Mouse (Mus musculus) stomach, embryonic 16.5 days (tissue): ENCODE measurements at regions not wholly inside any gene's neighbourhood (a gene's known extent, or its start where the extent isn't known, plus 50 kb on each side); places are given as distances from the start of the nearest gene placed in this dataset.
A peak's percentile ranks its signal among the peaks of the same experiment; 100 is the strongest.

Experiments used
- ATAC-seq: fragments of 200-750 bp; cut with Nextera tagmentation; 2 replicates; pipeline ENCODE4 v1.8.0; 2017; ENCODE audit warnings: moderate number of reproducible peaks, moderate TSS enrichment; ENCODE audit not compliant: insufficient read depth, low FRiP score
- H3K27ac ChIP-seq: fragments of 300-500 bp; sonication (generic); 2 replicates; pipeline ENCODE4 v1.5.1; 2014; ENCODE audit warnings: low read length
- H3K27me3 ChIP-seq: fragments of 300-500 bp; sonication (generic); 2 replicates; pipeline ENCODE4 v1.6.1; 2014; ENCODE audit warnings: low read length, control low read depth, mixed read lengths; ENCODE audit not compliant: control insufficient read depth, insufficient read depth
- H3K36me3 ChIP-seq: fragments of 300-500 bp; sonication (generic); 2 replicates; pipeline ENCODE4 v1.6.1; 2014; ENCODE audit warnings: low read length; ENCODE audit not compliant: control insufficient read depth, insufficient read depth
- H3K4me1 ChIP-seq: fragments of 300-500 bp; sonication (generic); 2 replicates; pipeline ENCODE4 v1.6.1; 2014; ENCODE audit warnings: low read length, control low read depth, mixed read lengths; ENCODE audit not compliant: control insufficient read depth, insufficient read depth
- H3K4me2 ChIP-seq: fragments of 300-500 bp; sonication (generic); 2 replicates; pipeline ENCODE4 v1.6.1; 2014; ENCODE audit warnings: low read depth, low read length, mixed read lengths
- H3K4me3 ChIP-seq: fragments of 300-500 bp; sonication (generic); replicated peaks from 2 replicates; pipeline ENCODE4 v1.5.1; 2014; ENCODE audit warnings: mild to moderate bottlenecking, low read length
- H3K9ac ChIP-seq: fragments of 300-500 bp; sonication (generic); 2 replicates; pipeline ENCODE4 v1.6.1; 2014; ENCODE audit warnings: low read length
- H3K9me3 ChIP-seq: fragments of 300-500 bp; sonication (generic); replicated peaks from 2 replicates; pipeline ENCODE4 v1.6.1; 2016; ENCODE audit warnings: low read length, control low read depth; ENCODE audit not compliant: control insufficient read depth
- WGBS: fragments of 180-500 bp; shearing (Covaris S2); extraction: QIAGEN DNeasy Blood & Tissue Kit; methylation state at CpG from one replicate; pipeline ENCODE4 v1.1.7; 2014; 5-methylcytosine and 5-hydroxymethylcytosine counted together

- WGBS: 67% methylated on average over 2 of the region's 2 CpGs
- Histone ChIP-seq H3K4me1 (no peaks in the 10 kb centered on the region), H3K4me2 (no peak overlapping the region), H3K9ac (no peak overlapping the region), H3K36me3 (no peaks in the 10 kb centered on the region), H3K9me3 (no peaks in the 10 kb centered on the region), H3K27me3 (no peaks in the 10 kb centered on the region), H3K27ac (no peak overlapping the region), H3K4me3 (no peak overlapping the region)
- no peak for ATAC-seq
These were observed 424.1 kb upstream of the Nr2f1 start for GRCm38 (mm10) chr13:78623652-78624051.

DNA sequence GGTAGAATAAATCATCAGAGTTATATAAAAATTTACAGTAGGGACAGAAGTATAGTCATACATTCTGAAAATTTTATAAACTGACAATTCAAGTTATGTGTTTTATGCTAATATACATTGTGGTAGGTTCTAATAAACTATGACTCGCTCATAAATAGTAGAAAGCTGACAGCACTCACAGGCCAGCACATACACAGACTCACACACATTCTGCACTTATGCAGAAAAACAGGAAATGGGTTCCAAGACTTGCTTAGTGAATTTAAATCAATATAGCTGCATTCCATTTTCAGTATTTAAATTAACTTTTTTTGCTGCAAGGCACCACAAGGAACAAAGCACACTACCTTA, 403.3 kb upstream of the Nr2f1 start:
- H3K27me3 ChIP-seq: no peaks in the 10 kb centered on the region
- H3K4me2 ChIP-seq: no peak overlapping the region
- H3K36me3 ChIP-seq: no peaks in the 10 kb centered on the region
- no peak overlapping the region for H3K4me3 ChIP-seq
- 60% methylated on average over 1 of the region's 1 CpGs for WGBS
- H3K27ac ChIP-seq: no peak overlapping the region
- H3K4me1 ChIP-seq: no peaks in the 10 kb centered on the region
- H3K9ac ChIP-seq: no peak overlapping the region
- H3K9me3 ChIP-seq: no peaks in the 10 kb centered on the region
- 0 out of 2 replicates have a peak, but pooled peaks have one; percentile 10 for ATAC-seq

GRCm38 (mm10) chr13:78602211-78602860, 402.8 kb upstream of the Nr2f1 start:
- H3K27me3 ChIP-seq: no peaks in the 10 kb centered on the region
- H3K27ac ChIP-seq: no peak overlapping the region
- no peaks in the 10 kb centered on the region for H3K36me3 ChIP-seq
- 57% methylated on average over 6 of the region's 6 CpGs for WGBS
- H3K9ac ChIP-seq: no peak overlapping the region
- H3K4me1 ChIP-seq: no peaks in the 10 kb centered on the region
- H3K9me3 ChIP-seq: no peaks in the 10 kb centered on the region
- H3K4me2 ChIP-seq: no peak overlapping the region
- H3K4me3 ChIP-seq: no peak overlapping the region
- 0 out of 2 replicates have a peak, but pooled peaks have one; percentile 40 for ATAC-seq

GRCm38 (mm10) chr13:78580863-78581595, 381.5 kb upstream of the Nr2f1 start:
- Histone ChIP-seq H3K4me2 (no peak overlapping the region), H3K9me3 (no peaks in the 10 kb centered on the region), H3K27me3 (no peaks in the 10 kb centered on the region), H3K4me3 (no peak overlapping the region), H3K27ac (no peak overlapping the region), H3K4me1 (no peaks in the 10 kb centered on the region), H3K9ac (no peak overlapping the region), H3K36me3 (no peaks in the 10 kb centered on the region)
- 60% methylated on average over 7 of the region's 7 CpGs for WGBS
- no peak for ATAC-seq

- Histone ChIP-seq H3K4me2 (no peak overlapping the region), H3K4me1 (no peaks in the 10 kb centered on the region), H3K36me3 (no peaks in the 10 kb centered on the region), H3K9me3 (no peaks in the 10 kb centered on the region), H3K9ac (no peak overlapping the region), H3K27ac (no peak overlapping the region), H3K27me3 (no peaks in the 10 kb centered on the region), H3K4me3 (no peak overlapping the region)
- ATAC-seq: no peak
- WGBS: 87% methylated on average over 1 of the region's 1 CpGs
These were observed 377.9 kb upstream of the Nr2f1 start for GRCm38 (mm10) chr13:78577497-78577896.

DNA sequence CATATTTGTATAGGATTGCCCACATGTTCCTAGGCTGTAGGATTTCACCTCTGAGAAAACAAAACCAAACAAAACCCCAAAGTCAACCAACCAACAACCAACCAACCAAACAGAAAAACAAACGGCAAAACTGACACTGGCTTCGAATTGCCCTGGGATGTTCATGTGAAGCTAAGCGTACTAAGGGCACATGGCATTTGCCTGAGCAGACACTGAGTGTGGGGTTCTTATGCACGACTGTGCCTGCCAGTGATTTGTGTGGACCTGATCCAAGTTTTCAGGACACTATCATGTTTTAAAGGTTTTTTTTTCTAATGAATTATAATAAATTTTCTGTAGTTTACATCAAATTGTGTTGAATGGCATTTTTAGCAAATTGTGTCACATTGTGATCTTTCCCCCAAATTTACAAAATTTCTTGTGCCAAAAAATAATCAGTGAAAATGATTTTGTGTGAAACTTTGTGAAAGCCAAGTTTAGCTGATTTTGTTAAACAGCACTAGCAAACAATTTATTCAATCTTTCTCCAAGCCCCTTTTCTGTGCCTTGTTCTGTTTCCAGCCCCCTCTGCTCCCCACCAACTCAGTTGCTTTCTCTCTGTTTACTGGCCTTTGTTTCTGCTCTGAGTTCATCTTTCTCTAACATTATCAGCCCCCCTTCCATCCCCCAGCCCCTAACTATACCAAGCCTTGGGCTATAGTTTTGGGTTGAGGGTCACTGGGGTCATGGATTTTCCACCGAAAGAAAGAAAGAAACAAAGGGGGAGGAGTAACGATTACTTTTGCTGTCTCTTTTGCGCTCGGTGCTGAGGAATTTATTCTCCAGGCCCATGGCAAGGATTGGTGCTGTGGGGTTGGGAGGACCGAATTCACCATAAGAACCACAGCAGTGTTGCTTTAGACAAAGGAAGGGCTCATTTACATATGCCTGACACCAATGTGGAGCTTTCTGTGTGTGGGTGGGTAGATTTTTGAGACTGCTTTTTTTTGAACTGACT, 377.0 kb upstream of the Nr2f1 start:
- H3K4me3 ChIP-seq: no peak overlapping the region
- H3K9ac ChIP-seq: no peak overlapping the region
- no peaks in the 10 kb centered on the region for H3K4me1 ChIP-seq
- H3K9me3 ChIP-seq: no peaks in the 10 kb centered on the region
- no peaks in the 10 kb centered on the region for H3K27me3 ChIP-seq
- no peak overlapping the region; the same call in 1 of the 2 replicates for H3K27ac ChIP-seq
- 51% methylated on average over 9 of the region's 9 CpGs for WGBS
- no peak for ATAC-seq
- no peak overlapping the region for H3K4me2 ChIP-seq
- H3K36me3 ChIP-seq: no peaks in the 10 kb centered on the region

- ATAC-seq: no peak
- Histone ChIP-seq H3K27me3 (no peaks in the 10 kb centered on the region), H3K9me3 (no peaks in the 10 kb centered on the region), H3K4me3 (no peak overlapping the region), H3K27ac (no peak overlapping the region), H3K9ac (no peak overlapping the region), H3K4me1 (no peaks in the 10 kb centered on the region), H3K4me2 (no peak overlapping the region), H3K36me3 (no peaks in the 10 kb centered on the region)
- WGBS: 62% methylated on average over 2 of the region's 2 CpGs
These were observed 371.5 kb upstream of the Nr2f1 start for GRCm38 (mm10) chr13:78571093-78571492.

- no peaks in the 10 kb centered on the region for H3K27me3 ChIP-seq
- 57% methylated on average over 2 of the region's 2 CpGs for WGBS
- H3K36me3 ChIP-seq: no peaks in the 10 kb centered on the region
- no peak for ATAC-seq
- no peak overlapping the region for H3K4me2 ChIP-seq
- no peak overlapping the region for H3K27ac ChIP-seq
- H3K9me3 ChIP-seq: no peaks in the 10 kb centered on the region
- no peak overlapping the region for H3K9ac ChIP-seq
- no peak overlapping the region for H3K4me3 ChIP-seq
- H3K4me1 ChIP-seq: no peaks in the 10 kb centered on the region
These were observed 324.9 kb upstream of the Nr2f1 start for GRCm38 (mm10) chr13:78524446-78524937.
